Mouse (Mus musculus) heart, postnatal 0 days (tissue): ENCODE data around the gene Reep6.

ENCODE experiments used
- CTCF ChIP-seq: IDR thresholded peaks from 2 replicates; pipeline ENCODE4 v1.5.1; 2016; ENCODE audit warnings: antibody characterized with exemption, control low read depth, low read depth
- EP300 ChIP-seq: IDR thresholded peaks from 2 replicates; pipeline ENCODE4 v1.6.1; 2016; ENCODE audit warnings: antibody characterized with exemption, low read depth

GRCm38 (mm10) chr10:80281921-80282371 is 47.8 kb upstream of the Reep6 start:
- TF ChIP-seq CTCF (no peak), EP300 (no peak)
